24 mouse cellular contexts compared by ENCODE assay signal in genomic region chr6:94841881-94842280, GRCm38 (mm10).
"Had no signal": no experiment of that assay in that cellular context is flagged by ENCODE, and none has a peak within 500 bp of the region (broad histone marks: within the 10 kb centered on the region; RNA-seq: fewer than 3 reads in every experiment).

No protein-coding gene starts in this region.

- H3K4me3 ChIP-seq: heart, embryonic 10.5 days; heart, embryonic 12.5 days; hindbrain, embryonic 13.5 days; hindbrain, embryonic 15.5 days; layer of hippocampus, adult 2 months; left cerebral cortex, adult 2 months; limb, embryonic 10.5 days; limb, embryonic 12.5 days; liver, embryonic 13.5 days had no signal

- DNase-seq: gastrocnemius, postnatal 14 days; gastrocnemius, postnatal 36 days; heart, adult 18-20 months; heart, postnatal 14 days; heart, postnatal 36 days; kidney, adult 11 months; kidney, adult 2 months; kidney, adult 9 months; kidney, postnatal 10 days; kidney, postnatal 25 days; kidney, postnatal 4 days; liver; liver, embryonic 13.5 days had no signal

- H3K9ac ChIP-seq: heart, embryonic 12.5 days; hindbrain, embryonic 13.5 days; hindbrain, embryonic 15.5 days; limb, embryonic 12.5 days; liver, embryonic 13.5 days had no signal

- H3K9me3 ChIP-seq: heart, embryonic 10.5 days; heart, embryonic 12.5 days; hindbrain, embryonic 13.5 days; hindbrain, embryonic 15.5 days; limb, embryonic 10.5 days; limb, embryonic 12.5 days; liver, embryonic 13.5 days had no signal

- H3K36me3 ChIP-seq: heart, embryonic 10.5 days; heart, embryonic 12.5 days; hindbrain, embryonic 13.5 days; hindbrain, embryonic 15.5 days; limb, embryonic 10.5 days; limb, embryonic 12.5 days; liver, embryonic 13.5 days had no signal

- H3K27ac ChIP-seq: heart, embryonic 10.5 days; hindbrain, embryonic 13.5 days; hindbrain, embryonic 15.5 days; hindbrain, postnatal 0 days; layer of hippocampus, adult 2 months; left cerebral cortex, adult 2 months; limb, embryonic 10.5 days; limb, embryonic 12.5 days; liver, embryonic 13.5 days had no signal

- H3K27me3 ChIP-seq: heart, embryonic 12.5 days; hindbrain, embryonic 13.5 days; hindbrain, embryonic 15.5 days; limb, embryonic 12.5 days; liver, embryonic 13.5 days had no signal

- H3K4me1 ChIP-seq: heart, embryonic 10.5 days; heart, embryonic 12.5 days; hindbrain, embryonic 13.5 days; hindbrain, embryonic 15.5 days; liver, embryonic 13.5 days had no signal

- H3K4me2 ChIP-seq: heart, embryonic 12.5 days; hindbrain, embryonic 13.5 days; hindbrain, embryonic 15.5 days; limb, embryonic 12.5 days; liver, embryonic 11.5 days; liver, embryonic 13.5 days had no signal

- ATAC-seq: hindbrain, postnatal 0 days; intestine, embryonic 16.5 days had no signal
